Mouse (Mus musculus) erythroblast, embryonic 14.5 days (primary cell): ENCODE measurements around the gene Timm22.

Experiments used
- GATA1 ChIP-seq: IDR thresholded peaks from 2 replicates; pipeline ENCODE4 v1.6.1; 2012; ENCODE audit warnings: low read length, inconsistent platforms, mixed read lengths
- TAL1 ChIP-seq: IDR thresholded peaks from 3 replicates; pipeline ENCODE4 v1.6.1; 2012; ENCODE audit warnings: low read length, inconsistent platforms, mixed read lengths

DNA sequence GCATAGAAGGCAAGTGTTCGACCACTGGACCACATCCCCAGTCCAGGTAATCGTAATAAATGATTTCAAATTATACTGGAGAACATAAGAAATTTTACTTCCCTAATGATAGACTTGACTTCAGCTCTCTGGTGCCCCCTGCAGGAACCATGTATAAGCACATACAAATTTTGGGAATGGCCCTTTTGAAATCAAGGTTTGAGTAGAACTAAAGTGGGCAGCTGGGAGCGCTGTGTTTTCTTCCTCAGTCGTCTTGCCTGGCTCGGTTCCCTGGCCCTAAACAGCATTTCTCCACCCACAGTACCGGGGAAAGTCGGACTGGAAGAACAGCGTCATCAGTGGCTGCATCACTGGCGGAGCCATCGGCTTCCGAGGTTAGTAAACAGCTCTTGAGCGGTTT, 4.1 kb downstream of the Timm22 start:
- TF ChIP-seq TAL1 (no peak), GATA1 (no peak)
